Mouse (Mus musculus): Measurements from ENCODE around the gene Zfp423. TPM values are rescaled to one million over a fixed set of nuclear protein-coding genes. Genes with fewer than 3 reads are reported as not detected.
A peak's percentile ranks its signal among the peaks of the same experiment; 100 is the strongest.

Zfp423 gene
- polyA plus RNA-seq, 1 experiment from 2014 or later = 39.2 TPM

DNA sequence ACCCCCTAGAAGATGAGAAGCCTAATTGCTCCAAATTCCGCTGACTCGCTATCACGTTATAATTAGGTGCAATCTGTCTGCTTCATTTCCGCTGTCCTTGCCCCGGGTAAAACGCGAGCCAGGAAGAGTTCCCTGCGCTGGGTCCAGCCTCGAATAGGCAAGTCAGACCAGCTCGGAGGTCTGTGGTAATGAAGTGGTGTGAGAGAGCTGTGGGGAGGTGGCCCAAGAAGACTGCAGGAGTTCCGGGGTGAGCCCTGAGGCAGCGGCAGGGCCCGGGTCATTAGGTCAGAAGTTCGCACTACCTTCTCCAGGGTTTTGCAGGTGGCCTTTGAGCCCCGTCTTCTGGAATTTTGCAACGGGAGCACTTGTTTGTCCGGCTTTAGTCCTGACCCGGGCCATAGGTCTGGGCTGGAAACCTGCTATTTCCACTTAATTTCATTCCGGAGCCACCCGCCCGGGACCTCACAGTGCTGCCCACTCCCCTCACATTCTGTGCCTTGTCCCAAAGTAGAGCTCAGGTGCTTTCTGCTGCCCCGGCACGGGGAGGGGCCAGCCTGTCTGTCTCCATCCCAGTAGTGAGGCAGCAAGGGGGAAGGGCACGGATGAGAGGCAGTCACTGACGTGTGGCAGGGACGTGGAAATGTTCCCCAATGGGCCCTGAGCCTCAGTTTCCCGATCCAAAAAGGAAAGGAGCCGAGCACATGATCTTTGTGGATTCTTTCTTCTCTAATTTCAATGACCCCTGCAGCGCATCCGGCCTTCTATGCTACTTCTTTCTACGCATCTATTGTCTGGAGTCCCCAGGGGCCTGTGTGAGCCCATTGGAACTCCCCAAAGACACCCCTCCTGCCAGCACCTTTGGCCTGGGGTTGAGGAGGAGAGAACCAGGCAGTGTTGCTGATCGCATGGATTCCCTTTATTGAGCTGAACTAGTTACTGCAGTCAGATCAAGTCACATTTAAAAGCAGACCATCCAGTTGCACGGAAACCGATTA is 298.2 kb downstream of the Zfp423 start:
- WGBS = 3% methylated on average over 34 of the region's 34 CpGs
- DNase-seq (ENCODE audit: low spot score) = peak; percentile 67
- H3K4me3 ChIP-seq (ENCODE audit: low read depth, low read length) = no peak overlapping the region
- ATAC-seq (ENCODE audit: insufficient number of reproducible peaks, low FRiP score, low TSS enrichment, low read depth) = no peak
- H3K4me2 ChIP-seq (ENCODE audit: low read depth, severe bottlenecking) = peak overlapping the region; percentile 70
- no peaks in the 10 kb centered on the region for H3K9me3 ChIP-seq (ENCODE audit: control insufficient read depth, low read length)
- H3K9ac ChIP-seq (ENCODE audit: low read length) = no peak overlapping the region
- H3K4me1 ChIP-seq (ENCODE audit: control insufficient read depth, insufficient read depth, low read length) = peaks cover 53% of the 10 kb centered on the region
- no peaks in the 10 kb centered on the region for H3K36me3 ChIP-seq (ENCODE audit: control insufficient read depth, insufficient read depth, low read length)
- no peak overlapping the region for H3K27ac ChIP-seq (replicated peaks; ENCODE audit: low read depth, low read length)
- H3K27me3 ChIP-seq (ENCODE audit: control insufficient read depth, insufficient read depth, low read length) = no peaks in the 10 kb centered on the region

DNA sequence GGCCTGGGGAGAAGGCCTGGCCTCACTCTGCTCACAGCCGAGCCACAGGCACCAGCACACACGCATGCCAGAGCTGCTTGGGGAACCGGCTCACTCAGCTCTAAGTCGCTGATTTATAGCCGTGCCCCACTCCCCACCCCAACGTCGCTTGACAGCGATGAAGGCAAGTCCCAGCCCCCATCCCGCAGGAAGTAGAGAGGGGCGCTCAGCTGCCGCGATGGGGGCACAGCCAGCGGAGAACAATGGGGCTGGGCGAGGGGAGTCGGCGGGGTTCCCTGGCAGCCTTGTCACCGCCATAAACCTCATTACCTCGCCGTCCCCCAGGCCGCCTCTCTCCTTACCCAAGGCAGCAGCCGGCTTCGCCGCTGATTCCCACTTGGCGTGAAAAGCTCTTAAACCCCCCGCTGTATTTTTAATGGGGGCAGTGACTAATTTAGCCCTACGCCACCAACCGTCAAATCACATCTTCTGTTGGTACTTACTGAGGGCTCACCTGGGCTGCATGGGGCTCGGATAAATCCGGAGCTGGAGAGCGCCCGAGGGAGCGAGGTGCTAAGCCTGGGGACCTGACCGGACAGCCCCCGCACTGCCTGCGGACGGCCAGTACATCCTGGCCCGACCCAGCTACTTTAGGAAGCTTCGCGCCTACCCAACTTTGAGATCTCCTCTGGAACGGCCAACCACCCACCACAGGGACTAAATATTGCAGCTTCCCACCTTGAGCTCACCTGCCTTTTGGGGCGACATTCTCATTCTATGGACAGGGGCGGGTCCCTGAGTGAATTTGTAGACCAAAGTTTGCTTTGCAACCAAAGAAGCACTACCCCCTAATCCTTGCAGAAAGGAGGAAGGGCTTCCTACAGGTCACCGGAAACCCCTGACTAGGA is 299.1 kb downstream of the Zfp423 start:
- H3K4me3 ChIP-seq (ENCODE audit: low read depth, low read length) = peak overlapping the region; percentile 21; the same call in 1 of the 2 replicates
- H3K9ac ChIP-seq (ENCODE audit: low read length) = peak overlapping the region; percentile 50
- ATAC-seq (ENCODE audit: insufficient number of reproducible peaks, low FRiP score, low TSS enrichment, low read depth) (peak; percentile 57; the same call in 1 of the 2 replicates), DNase-seq (ENCODE audit: low spot score) (peak; percentile 82)
- WGBS = under 1% methylated on average over 43 of the region's 43 CpGs
- no peaks in the 10 kb centered on the region for H3K36me3 ChIP-seq (ENCODE audit: control insufficient read depth, insufficient read depth, low read length)
- H3K9me3 ChIP-seq (ENCODE audit: control insufficient read depth, low read length) = no peaks in the 10 kb centered on the region
- H3K27me3 ChIP-seq (ENCODE audit: control insufficient read depth, insufficient read depth, low read length) = no peaks in the 10 kb centered on the region
- peaks cover 55% of the 10 kb centered on the region for H3K4me1 ChIP-seq (ENCODE audit: control insufficient read depth, insufficient read depth, low read length)
- peak overlapping the region; percentile 55 for H3K27ac ChIP-seq (replicated peaks; ENCODE audit: low read depth, low read length)
- peak overlapping the region; percentile 70 for H3K4me2 ChIP-seq (ENCODE audit: low read depth, severe bottlenecking)

DNA sequence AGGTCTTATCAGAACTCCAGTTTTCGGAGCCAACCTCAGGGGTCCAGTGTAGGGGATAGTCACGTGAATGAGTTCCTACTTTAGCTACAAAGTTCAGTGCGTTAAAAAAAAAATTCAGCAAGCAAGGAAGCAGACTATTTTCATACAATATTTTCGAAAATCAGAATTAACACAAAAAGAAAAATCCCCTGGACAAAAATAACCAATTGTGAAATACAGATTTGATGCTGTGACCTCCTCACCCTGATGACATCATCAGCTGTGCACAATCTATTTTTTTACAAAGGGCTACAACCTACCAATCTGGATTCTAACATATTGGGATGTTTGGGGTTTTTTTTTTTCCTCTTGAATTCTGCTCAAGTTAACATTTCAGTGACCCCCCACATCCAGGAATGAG is 301.9 kb downstream of the Zfp423 start:
- no peaks in the 10 kb centered on the region for H3K27me3 ChIP-seq (ENCODE audit: control insufficient read depth, insufficient read depth, low read length)
- H3K4me3 ChIP-seq (ENCODE audit: low read depth, low read length) = no peak overlapping the region
- 78% methylated on average over 4 of the region's 4 CpGs for WGBS
- no peak for ATAC-seq (ENCODE audit: insufficient number of reproducible peaks, low FRiP score, low TSS enrichment, low read depth)
- H3K9me3 ChIP-seq (ENCODE audit: control insufficient read depth, low read length) = no peaks in the 10 kb centered on the region
- H3K9ac ChIP-seq (ENCODE audit: low read length) = no peak overlapping the region
- H3K27ac ChIP-seq (replicated peaks; ENCODE audit: low read depth, low read length) = peak overlapping the region; percentile 4; the same call in 1 of the 2 replicates
- no peak for DNase-seq (ENCODE audit: low spot score)
- H3K4me2 ChIP-seq (ENCODE audit: low read depth, severe bottlenecking) = no peak overlapping the region
- peaks cover 41% of the 10 kb centered on the region for H3K4me1 ChIP-seq (ENCODE audit: control insufficient read depth, insufficient read depth, low read length)
- no peaks in the 10 kb centered on the region for H3K36me3 ChIP-seq (ENCODE audit: control insufficient read depth, insufficient read depth, low read length)

DNA sequence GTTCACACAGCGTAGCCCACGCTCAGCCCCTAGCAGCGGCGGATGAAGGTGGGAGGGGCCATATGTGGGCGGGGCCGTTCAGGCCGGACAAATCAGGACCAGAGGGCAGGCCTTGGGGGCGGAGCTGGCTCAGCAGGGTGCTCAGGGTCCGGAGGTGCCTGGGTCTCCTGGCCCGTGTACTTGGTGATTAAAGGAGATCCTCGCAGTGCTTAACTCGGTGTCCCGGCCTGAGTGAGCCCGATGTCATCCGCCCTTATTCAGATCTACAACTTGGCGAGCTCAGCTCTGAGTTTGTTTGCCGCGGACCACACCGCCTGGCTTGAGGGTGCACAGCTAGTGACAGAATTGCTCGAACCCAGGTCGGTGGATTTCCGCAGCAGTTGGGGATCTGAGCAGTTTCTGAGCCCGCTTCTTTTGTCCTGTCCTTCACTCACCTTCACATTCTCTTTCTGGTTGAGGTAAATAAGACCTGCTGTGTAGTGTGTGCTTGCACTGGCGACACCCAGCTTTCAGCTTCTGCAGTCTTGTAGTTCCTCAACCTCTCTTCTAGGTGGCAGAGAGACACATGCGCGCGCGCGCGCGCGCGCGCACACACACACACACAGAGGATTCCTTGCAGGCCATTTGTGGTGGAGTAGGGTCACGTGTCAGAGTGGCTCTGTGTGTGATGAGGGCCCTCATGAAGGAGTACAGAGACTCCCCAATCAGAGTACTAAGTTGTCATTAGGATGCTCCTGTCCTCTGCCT is 302.7 kb downstream of the Zfp423 start:
- Histone ChIP-seq H3K36me3 (ENCODE audit: control insufficient read depth, insufficient read depth, low read length) (no peaks in the 10 kb centered on the region), H3K27ac (replicated peaks; ENCODE audit: low read depth, low read length) (peak overlapping the region; percentile 36; the same call in 1 of the 2 replicates), H3K9me3 (ENCODE audit: control insufficient read depth, low read length) (no peaks in the 10 kb centered on the region), H3K4me3 (ENCODE audit: low read depth, low read length) (peak overlapping the region; percentile 36), H3K9ac (ENCODE audit: low read length) (0 out of 2 replicates have a peak overlapping the region, but pooled peaks have one; percentile 22), H3K4me1 (ENCODE audit: control insufficient read depth, insufficient read depth, low read length) (peaks cover 36% of the 10 kb centered on the region), H3K27me3 (ENCODE audit: control insufficient read depth, insufficient read depth, low read length) (no peaks in the 10 kb centered on the region), H3K4me2 (ENCODE audit: low read depth, severe bottlenecking) (peak overlapping the region; percentile 67)
- 6% methylated on average over 35 of the region's 35 CpGs for WGBS
- ATAC-seq (ENCODE audit: insufficient number of reproducible peaks, low FRiP score, low TSS enrichment, low read depth) = peak; percentile 76; the same call in 1 of the 2 replicates
- DNase-seq (ENCODE audit: low spot score) = peak; percentile 86

DNA sequence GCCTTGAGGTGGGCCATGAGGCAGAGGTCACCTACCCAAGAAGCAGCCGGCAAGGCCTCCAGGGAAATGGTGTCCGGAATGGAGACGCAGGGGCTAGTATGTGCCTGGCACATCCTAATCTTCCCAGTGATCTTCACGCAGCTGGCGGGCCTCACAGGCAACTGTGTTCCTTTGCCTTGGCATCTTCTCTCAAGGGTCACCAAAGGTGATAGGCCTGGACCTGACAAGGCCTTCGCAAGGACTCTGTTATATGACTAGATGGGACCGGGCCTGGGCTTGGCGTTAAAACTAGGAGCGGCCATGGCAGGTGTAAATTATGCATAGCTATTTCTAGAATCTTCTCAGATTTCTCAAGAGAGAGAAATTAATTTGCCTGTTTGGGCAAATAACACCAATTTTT is 303.4 kb downstream of the Zfp423 start:
- Histone ChIP-seq H3K4me3 (ENCODE audit: low read depth, low read length) (no peak overlapping the region), H3K36me3 (ENCODE audit: control insufficient read depth, insufficient read depth, low read length) (no peaks in the 10 kb centered on the region), H3K27ac (replicated peaks; ENCODE audit: low read depth, low read length) (no peak overlapping the region), H3K4me1 (ENCODE audit: control insufficient read depth, insufficient read depth, low read length) (peaks cover 30% of the 10 kb centered on the region), H3K27me3 (ENCODE audit: control insufficient read depth, insufficient read depth, low read length) (no peaks in the 10 kb centered on the region), H3K9ac (ENCODE audit: low read length) (no peak overlapping the region), H3K4me2 (ENCODE audit: low read depth, severe bottlenecking) (no peak overlapping the region), H3K9me3 (ENCODE audit: control insufficient read depth, low read length) (no peaks in the 10 kb centered on the region)
- DNase-seq (ENCODE audit: low spot score) (no peak), ATAC-seq (ENCODE audit: insufficient number of reproducible peaks, low FRiP score, low TSS enrichment, low read depth) (no peak)
- WGBS = 76% methylated on average over 9 of the region's 9 CpGs

DNA sequence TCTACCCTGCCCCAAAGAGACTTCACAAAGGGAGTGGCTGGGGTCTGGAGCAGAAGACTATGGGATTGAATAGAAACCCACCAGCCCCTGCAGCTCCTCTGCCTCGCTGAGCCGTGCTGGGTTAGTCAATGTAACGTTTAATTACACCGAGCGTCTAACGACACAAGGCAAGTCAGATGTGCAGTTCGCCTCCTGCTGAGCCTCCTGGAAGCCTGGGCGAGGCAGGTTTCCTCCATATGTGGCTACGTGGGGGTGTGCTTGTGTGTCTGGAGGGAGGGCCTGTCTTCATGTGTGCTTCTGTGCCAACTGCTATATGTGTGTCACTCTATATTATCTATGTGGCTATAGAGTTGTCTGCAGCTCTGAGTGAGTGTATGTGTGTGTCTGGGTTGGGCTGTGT is 311.6 kb downstream of the Zfp423 start:
- H3K27me3 ChIP-seq (ENCODE audit: control insufficient read depth, insufficient read depth, low read length) = no peaks in the 10 kb centered on the region

DNA sequence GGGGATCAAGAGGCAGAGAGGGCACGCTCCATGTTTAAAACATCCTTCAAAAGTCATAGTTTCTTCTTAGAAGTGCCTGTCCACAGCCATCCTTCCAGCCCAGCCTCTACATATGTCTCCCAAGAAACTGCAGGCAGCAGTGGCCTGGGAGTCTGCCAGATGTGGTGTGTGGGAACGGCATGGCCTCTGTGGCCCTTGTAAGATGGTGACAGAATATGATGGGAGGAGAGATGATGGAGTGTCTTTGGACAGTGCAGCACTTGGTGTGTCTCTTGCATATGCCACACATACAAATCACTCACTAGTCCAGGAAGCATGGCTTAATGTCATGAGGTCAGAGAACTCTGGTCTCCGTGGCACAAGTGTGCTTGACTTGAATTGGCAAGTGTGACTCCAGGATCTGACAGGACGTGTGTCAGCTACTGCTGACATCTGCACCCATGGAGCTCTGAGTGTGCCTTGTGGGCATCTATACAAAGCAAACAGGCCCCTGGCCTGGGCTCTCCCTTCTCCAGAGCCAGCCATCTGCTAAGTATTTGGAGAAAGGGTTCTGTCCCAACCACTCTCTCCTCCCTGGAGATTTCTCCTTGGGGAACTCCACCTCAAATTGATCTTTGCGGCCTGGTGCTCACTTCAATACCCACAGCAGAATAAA is 313.4 kb downstream of the Zfp423 start:
- H3K27ac ChIP-seq (replicated peaks; ENCODE audit: low read depth, low read length) = no peak overlapping the region
- no peak overlapping the region for H3K9ac ChIP-seq (ENCODE audit: low read length)
- WGBS = 72% methylated on average over 5 of the region's 5 CpGs
- no peak overlapping the region for H3K4me3 ChIP-seq (ENCODE audit: low read depth, low read length)
- no peaks in the 10 kb centered on the region for H3K9me3 ChIP-seq (ENCODE audit: control insufficient read depth, low read length)
- no peak overlapping the region for H3K4me2 ChIP-seq (ENCODE audit: low read depth, severe bottlenecking)
- H3K27me3 ChIP-seq (ENCODE audit: control insufficient read depth, insufficient read depth, low read length) = no peaks in the 10 kb centered on the region
- no peak for DNase-seq (ENCODE audit: low spot score)
- 0 out of 2 replicates have a peak, but pooled peaks cover 3% of the 10 kb centered on the region for H3K4me1 ChIP-seq (ENCODE audit: control insufficient read depth, insufficient read depth, low read length)
- ATAC-seq (ENCODE audit: insufficient number of reproducible peaks, low FRiP score, low TSS enrichment, low read depth) = no peak
- H3K36me3 ChIP-seq (ENCODE audit: control insufficient read depth, insufficient read depth, low read length) = no peaks in the 10 kb centered on the region

More for the DNA sequence above, 311.6 kb downstream of the Zfp423 start:
- 47% methylated on average over 9 of the region's 9 CpGs for WGBS
- Histone ChIP-seq H3K4me1 (ENCODE audit: control insufficient read depth, insufficient read depth, low read length) (0 out of 2 replicates have a peak, but pooled peaks cover 3% of the 10 kb centered on the region), H3K9me3 (ENCODE audit: control insufficient read depth, low read length) (no peaks in the 10 kb centered on the region), H3K27ac (replicated peaks; ENCODE audit: low read depth, low read length) (no peak overlapping the region), H3K36me3 (ENCODE audit: control insufficient read depth, insufficient read depth, low read length) (no peaks in the 10 kb centered on the region), H3K9ac (ENCODE audit: low read length) (no peak overlapping the region), H3K4me2 (ENCODE audit: low read depth, severe bottlenecking) (no peak overlapping the region), H3K4me3 (ENCODE audit: low read depth, low read length) (no peak overlapping the region)
- ATAC-seq (ENCODE audit: insufficient number of reproducible peaks, low FRiP score, low TSS enrichment, low read depth) = no peak
- DNase-seq (ENCODE audit: low spot score) = no peak
